Mouse (Mus musculus) lung, adult 2 months (tissue): ENCODE results near the gene Gpkow.

Experiments
- CTCF ChIP-seq: fragments of 200-500 bp; IDR thresholded peaks from 2 replicates; pipeline ENCODE4 v1.5.1; 2011; ENCODE audit warnings: mild to moderate bottlenecking, low read length, control low read depth; ENCODE audit not compliant: insufficient read depth
- POLR2A ChIP-seq: fragments of 200-500 bp; IDR thresholded peaks from 2 replicates; pipeline ENCODE4 v1.6.1; 2011; ENCODE audit warnings: low read depth, mild to moderate bottlenecking, control low read depth, low read length, borderline replicate concordance; ENCODE audit errors: extremely low read depth

GRCm38 (mm10) chrX:7673578-7674281 is 23.2 kb upstream of the Gpkow start:
- TF ChIP-seq CTCF (no peak), POLR2A (no peak)
